Comparison of ENCODE assay signal across 12 mouse cellular contexts in genomic region chr17:6110956-6111355, GRCm38 (mm10). TPM values are rescaled to one million over a fixed set of nuclear protein-coding genes. Genes with fewer than 3 reads are reported as not detected.
DNase-seq lines count a peak whose midpoint lies in the region; TF ChIP-seq lines count a peak whose summit lies in the region.
"Had no signal": no experiment of that assay in that cellular context is flagged by ENCODE, and none has a peak within 500 bp of the region (broad histone marks: within the 10 kb centered on the region; RNA-seq: fewer than 3 reads in every experiment).

No protein-coding gene starts in this region.

- peak; percentile 71 to 72 for DNase-seq in cerebellum, postnatal 14 days
- DNase-seq in cerebellum, adult 8-10 months, result no peak
- no peak for DNase-seq in left cerebral cortex, adult 2 months (ENCODE audit: extremely low spot score in 1 of 2, low spot score in 2 of 2)
- DNase-seq in left cerebral cortex, adult 11 months (ENCODE audit: low spot score), result no peak
- peak; percentile 66 for DNase-seq in NIH3T3 (ENCODE audit: low read depth)
- peak; percentile 31 for DNase-seq in retina, postnatal 1 day
- DNase-seq in right cerebral cortex, postnatal 25 days, result no peak
- DNase-seq: gastrocnemius, postnatal 25 days; lung, adult 2 months had no signal

- TF ChIP-seq CTCF in left cerebral cortex, adult 2 months (IDR thresholded peaks at IDR 0.05), result peak; percentile 53

- intact Hi-C loops in left cerebral cortex, adult 2 months (cut with DNase I), result no loop called here

- no peak overlapping the region for H3K27ac ChIP-seq in left cerebral cortex, adult 2 months
- H3K27ac ChIP-seq: forebrain, embryonic 10.5 days; intestine, embryonic 15.5 days; midbrain, embryonic 13.5 days had no signal

- no peak overlapping the region for H3K4me3 ChIP-seq in left cerebral cortex, adult 2 months
- H3K4me3 ChIP-seq: forebrain, embryonic 10.5 days; intestine, embryonic 15.5 days; midbrain, embryonic 13.5 days had no signal

RNA-seq across cellular contexts. Expression of gene Tulp4, which starts 4.7 kb away (rescaled TPM):
- 100 to 1,000 TPM; 342 to 345 TPM for total RNA-seq in left cerebral cortex, adult 2 months (2021)

RNA-seq across cellular contexts. Expression of gene Gtf2h5, which starts 31.4 kb away (rescaled TPM):
- total RNA-seq in left cerebral cortex, adult 2 months (2021), result 100 to 1,000 TPM; 103 to 106 TPM

RNA-seq across cellular contexts. Expression of gene Serac1, which starts 31.4 kb away (rescaled TPM):
- 10 to 100 TPM; 17.5 to 17.7 TPM for total RNA-seq in left cerebral cortex, adult 2 months (2021)

Comparison
In these comparisons a context has a peak if more than half of its experiments do, and no peak if none do; other contexts are left out.
1. DNase-seq: peak in cerebellum, postnatal 14 days (2 of 2), NIH3T3 (single experiment) and retina, postnatal 1 day (single experiment); none in cerebellum, adult 8-10 months (single experiment), left cerebral cortex, adult 2 months (0 of 2), left cerebral cortex, adult 11 months (single experiment) and right cerebral cortex, postnatal 25 days (single experiment).